Mouse (Mus musculus) heart, adult 2 months (tissue): ENCODE results near the gene Tmem8b. TPM values are rescaled to one million over a fixed set of nuclear protein-coding genes. Genes with fewer than 3 reads are reported as not detected.

ENCODE experiments used
- DNase-seq, 2 experiments: peaks; one replicate each; pipeline ENCODE4 v3.0.0; 2021
- H3K27ac ChIP-seq: fragments of 200-600 bp; 2 replicates; pipeline ENCODE4 v1.8.1; 2022
- H3K27me3 ChIP-seq: fragments of 200-500 bp; 2 replicates; pipeline ENCODE4 v1.6.1; 2012; ENCODE audit warnings: mild to moderate bottlenecking, low read length, inconsistent platforms, mixed read lengths; ENCODE audit not compliant: control insufficient read depth, insufficient read depth
- H3K36me3 ChIP-seq: fragments of 200-500 bp; 2 replicates; pipeline ENCODE4 v1.6.1; 2012; ENCODE audit warnings: low read length, inconsistent platforms; ENCODE audit not compliant: control insufficient read depth, insufficient read depth
- H3K4me1 ChIP-seq: fragments of 200-500 bp; 2 replicates; pipeline ENCODE4 v1.6.1; 2011; ENCODE audit warnings: low read length; ENCODE audit not compliant: control insufficient read depth, insufficient read depth
- H3K4me3 ChIP-seq: fragments of 200-600 bp; 2 replicates; pipeline ENCODE4 v1.8.1; 2022
- H3K79me2 ChIP-seq: fragments of 200-500 bp; replicated peaks from 2 replicates; pipeline ENCODE4 v1.6.1; 2012; ENCODE audit warnings: mild to moderate bottlenecking, inconsistent platforms, low read length, moderate library complexity, mixed read lengths; ENCODE audit not compliant: control insufficient read depth, insufficient read depth
- H3K9ac ChIP-seq: fragments of 200-500 bp; 2 replicates; pipeline ENCODE4 v1.6.1; 2012; ENCODE audit warnings: low read depth, mild to moderate bottlenecking, control low read depth, inconsistent platforms, low read length, mixed read lengths
- CTCF ChIP-seq: fragments of 200-600 bp; IDR thresholded peaks from 2 replicates; pipeline ENCODE4 v1.8.1; 2022; ENCODE audit warnings: antibody characterized with exemption, mild to moderate bottlenecking, moderate library complexity
- EP300 ChIP-seq: fragments of 200-500 bp; IDR thresholded peaks from 2 replicates; pipeline ENCODE4 v1.6.1; 2011; ENCODE audit warnings: low read depth, low read length, control low read depth; ENCODE audit not compliant: insufficient read depth
- POLR2A ChIP-seq: fragments of 200-500 bp; IDR thresholded peaks from 2 replicates; pipeline ENCODE4 v1.6.1; 2011; ENCODE audit warnings: mild to moderate bottlenecking, low read depth, low read length, control low read depth; ENCODE audit not compliant: insufficient read depth
- WGBS: fragments of 180-500 bp; shearing (Covaris S2); methylation state at CpG from one replicate; pipeline ENCODE4 v1.1.7; 2018; 5-methylcytosine and 5-hydroxymethylcytosine counted together
- intact Hi-C: fragments of 180-260 bp; cut with DNase I; formaldehyde crosslinking; loops from one replicate; pipeline ENCODE4 v1.15.1; 2025
- polyA plus RNA-seq: library from polyadenylated mRNA; depleted of rRNA; stranded (reverse); fragments of >200 nt; gene quantifications from 2 replicates; pipeline ENCODE4 v1.2.3, GENCODE M21; 2012
- total RNA-seq, 2 experiments: library from RNA; stranded (reverse); gene quantifications; 2 replicates each; pipeline ENCODE4 v1.2.3; 2021

The Tmem8b gene
- total and polyA plus RNA-seq, 3 experiments: 17.9 to 21.1 (median 18.2) TPM

GRCm38 (mm10) chr4:43673703-43674102 lies 4.9 kb downstream of the Tmem8b start:
- TF ChIP-seq POLR2A (no peak), EP300 (no peak), CTCF (no peak)
- WGBS: 88% methylated on average over 8 of the region's 8 CpGs
- Histone ChIP-seq H3K79me2 (no peaks in the 10 kb centered on the region), H3K4me3 (no peak overlapping the region), H3K27me3 (no peaks in the 10 kb centered on the region), H3K36me3 (no peaks in the 10 kb centered on the region), H3K27ac (no peak overlapping the region), H3K4me1 (peaks cover 5% of the 10 kb centered on the region), H3K9ac (no peak overlapping the region)
- intact Hi-C loops: no loop called here
- DNase-seq: no peak

- no peak overlapping the region for H3K9ac ChIP-seq
- WGBS: 80% methylated on average over 5 of the region's 5 CpGs
- H3K27me3 ChIP-seq: no peaks in the 10 kb centered on the region
- peaks cover 2% of the 10 kb centered on the region for H3K4me1 ChIP-seq
- no peak overlapping the region for H3K27ac ChIP-seq
- intact Hi-C loops: no loop called here
- no peak for TF ChIP-seq CTCF
- TF ChIP-seq POLR2A: no peak
- no peak for TF ChIP-seq EP300
- H3K79me2 ChIP-seq: no peaks in the 10 kb centered on the region
- H3K4me3 ChIP-seq: no peak overlapping the region
- H3K36me3 ChIP-seq: no peaks in the 10 kb centered on the region
- DNase-seq: no peak
Measured at GRCm38 (mm10) chr4:43674974-43675373, 6.2 kb downstream of the Tmem8b start.

GRCm38 (mm10) chr4:43675608-43676007 lies 6.8 kb downstream of the Tmem8b start:
- Histone ChIP-seq H3K4me3 (no peak overlapping the region), H3K27me3 (no peaks in the 10 kb centered on the region), H3K79me2 (no peaks in the 10 kb centered on the region), H3K9ac (no peak overlapping the region), H3K27ac (no peak overlapping the region), H3K4me1 (peaks cover 2% of the 10 kb centered on the region), H3K36me3 (no peaks in the 10 kb centered on the region)
- intact Hi-C loops: no loop called here
- DNase-seq: no peak
- WGBS: 72% methylated on average over 4 of the region's 4 CpGs
- TF ChIP-seq EP300 (no peak), CTCF (no peak), POLR2A (no peak)

- intact Hi-C loops: no loop called here
- H3K9ac ChIP-seq: no peak overlapping the region
- H3K79me2 ChIP-seq: no peaks in the 10 kb centered on the region
- no peaks in the 10 kb centered on the region for H3K36me3 ChIP-seq
- no peak overlapping the region for H3K4me3 ChIP-seq
- no peaks in the 10 kb centered on the region for H3K27me3 ChIP-seq
- DNase-seq: no peak
- TF ChIP-seq EP300 (no peak), CTCF (no peak), POLR2A (no peak)
- no peak overlapping the region for H3K27ac ChIP-seq
- no peaks in the 10 kb centered on the region for H3K4me1 ChIP-seq
- 87% methylated on average over 6 of the region's 6 CpGs for WGBS
Measured at GRCm38 (mm10) chr4:43678541-43678940, 9.8 kb downstream of the Tmem8b start.

DNA sequence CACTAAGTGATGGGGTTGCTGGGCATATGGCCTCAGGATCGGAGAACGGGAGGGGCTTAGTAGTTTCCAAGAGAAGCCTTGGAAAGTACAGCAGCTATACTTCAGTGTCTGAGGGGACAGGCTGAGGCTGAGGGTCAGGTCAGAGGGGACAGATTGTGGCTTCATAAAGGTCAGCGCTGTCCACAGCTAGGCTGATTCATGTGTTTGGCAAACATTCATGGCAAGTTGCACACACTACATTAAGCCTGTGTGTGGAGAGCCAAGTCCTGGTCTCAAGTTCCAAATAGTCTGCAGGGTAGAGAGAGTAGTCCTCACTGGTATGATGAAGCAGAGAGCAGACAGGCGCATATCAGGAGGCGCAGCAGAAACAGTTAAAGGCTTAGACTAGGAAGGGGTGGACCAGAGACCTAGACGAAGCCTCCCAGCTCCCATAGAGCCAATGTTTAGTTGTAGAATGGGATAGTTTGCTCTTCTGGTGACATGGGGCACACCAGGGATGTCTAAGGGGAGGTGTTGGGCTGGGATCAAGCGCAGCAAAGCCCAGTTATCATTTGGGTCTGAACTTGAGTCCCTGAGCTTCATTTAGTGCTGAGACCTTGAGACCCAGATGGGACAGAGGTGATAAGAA lies 10.8 kb downstream of the Tmem8b start:
- Histone ChIP-seq H3K27me3 (no peaks in the 10 kb centered on the region), H3K27ac (no peak overlapping the region), H3K79me2 (no peaks in the 10 kb centered on the region), H3K4me1 (no peaks in the 10 kb centered on the region), H3K4me3 (no peak overlapping the region), H3K9ac (no peak overlapping the region), H3K36me3 (no peaks in the 10 kb centered on the region)
- DNase-seq: peak in 1 of 2 experiments; percentile 29
- TF ChIP-seq EP300: no peak
- no peak for TF ChIP-seq CTCF
- TF ChIP-seq POLR2A: no peak
- intact Hi-C loops: no loop called here
- WGBS: 87% methylated on average over 7 of the region's 7 CpGs

DNA sequence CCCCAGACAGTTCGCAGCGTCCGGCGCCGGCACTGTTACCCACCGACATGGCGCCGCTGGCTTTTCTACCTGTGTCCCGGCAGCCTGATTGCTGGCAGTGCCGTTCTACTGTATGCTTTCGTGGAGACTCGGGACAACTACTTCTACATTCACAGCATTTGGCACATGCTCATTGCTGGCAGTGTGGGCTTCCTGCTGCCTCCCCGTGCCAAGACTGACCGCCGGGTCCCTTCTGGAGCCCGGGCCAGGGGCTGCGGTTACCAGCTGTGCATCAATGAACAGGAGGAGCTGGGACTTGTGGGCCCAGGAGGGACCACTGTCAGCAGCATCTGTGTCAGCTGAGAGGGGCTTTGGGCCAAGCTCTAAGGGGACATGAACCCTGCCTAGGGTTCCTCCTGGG lies 21.2 kb downstream of the Tmem8b start:
- Histone ChIP-seq H3K4me3 (no peak overlapping the region), H3K4me1 (peaks cover 2% of the 10 kb centered on the region), H3K27ac (no peak overlapping the region), H3K27me3 (no peaks in the 10 kb centered on the region), H3K9ac (no peak overlapping the region), H3K36me3 (no peaks in the 10 kb centered on the region), H3K79me2 (no peaks in the 10 kb centered on the region)
- no peak for DNase-seq
- TF ChIP-seq CTCF (no peak), POLR2A (no peak), EP300 (no peak)
- WGBS: 91% methylated on average over 17 of the region's 17 CpGs
- intact Hi-C loops: no loop called here

DNA sequence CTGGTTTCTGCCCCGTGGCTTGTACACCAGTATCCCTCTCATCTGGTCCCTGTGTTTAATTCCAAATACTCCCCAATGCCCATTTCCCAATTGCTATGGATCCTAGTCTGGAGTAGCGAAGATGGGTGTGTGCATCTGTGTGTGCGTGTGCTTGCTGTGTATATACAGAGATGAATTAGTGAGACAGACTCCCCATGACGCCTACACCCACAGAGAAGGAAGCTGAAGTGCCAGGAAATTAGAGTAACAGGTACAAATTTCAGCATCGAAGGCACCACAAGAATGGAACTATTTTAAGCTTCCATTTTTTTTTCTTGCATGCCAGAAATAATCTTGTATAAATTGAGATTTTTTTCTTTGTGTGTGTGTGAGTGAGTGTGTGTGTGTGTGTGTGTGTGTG lies 22.3 kb downstream of the Tmem8b start:
- no peak overlapping the region for H3K4me3 ChIP-seq
- no peaks in the 10 kb centered on the region for H3K79me2 ChIP-seq
- WGBS: 66% methylated on average over 5 of the region's 5 CpGs
- H3K27me3 ChIP-seq: no peaks in the 10 kb centered on the region
- intact Hi-C loops: no loop called here
- TF ChIP-seq EP300: no peak
- no peak for TF ChIP-seq CTCF
- no peak for TF ChIP-seq POLR2A
- no peaks in the 10 kb centered on the region for H3K36me3 ChIP-seq
- H3K27ac ChIP-seq: no peak overlapping the region
- DNase-seq: no peak
- peaks cover 6% of the 10 kb centered on the region for H3K4me1 ChIP-seq
- H3K9ac ChIP-seq: no peak overlapping the region
